Mouse (Mus musculus) spleen, adult 2 months (tissue): ENCODE measurements around the gene Kdm6a.

Experiments used
- CTCF ChIP-seq: fragments of 200-500 bp; IDR thresholded peaks from 2 replicates; pipeline ENCODE4 v1.5.1; 2011; ENCODE audit warnings: mild to moderate bottlenecking, inconsistent platforms; ENCODE audit not compliant: insufficient read depth, insufficient read length, insufficient replicate concordance; ENCODE audit errors: extremely low read depth
- POLR2A ChIP-seq: fragments of 200-500 bp; IDR thresholded peaks from 2 replicates; pipeline ENCODE4 v1.6.1; 2011; ENCODE audit warnings: low read depth, low read length, inconsistent platforms

- TF ChIP-seq POLR2A (no peak), CTCF (no peak)
These were observed 16.8 kb upstream of the Kdm6a start, which contains the start of gene Dusp21 for GRCm38 (mm10) chrX:18145557-18145956.
